Mouse (Mus musculus) bone marrow macrophage, adult 2 months (primary cell): ENCODE measurements around the gene Prkd1. TPM values are rescaled to one million over a fixed set of nuclear protein-coding genes. Genes with fewer than 3 reads are reported as not detected.

Experiments
- H3K27ac ChIP-seq: 2 replicates; pipeline ENCODE4 v1.5.1; 2012; ENCODE audit warnings: low read depth, low read length; ENCODE audit not compliant: insufficient read depth
- H3K4me1 ChIP-seq: 2 replicates; pipeline ENCODE4 v1.6.1; 2012; ENCODE audit warnings: low read length; ENCODE audit not compliant: control insufficient read depth, insufficient read depth
- H3K4me3 ChIP-seq: 2 replicates; pipeline ENCODE4 v1.5.1; 2012; ENCODE audit warnings: mild to moderate bottlenecking, low read length, moderate library complexity; ENCODE audit not compliant: insufficient read depth
- CTCF ChIP-seq: IDR thresholded peaks from 2 replicates; pipeline ENCODE4 v1.5.1; 2012; ENCODE audit warnings: low read depth, mild to moderate bottlenecking, low read length, moderate library complexity
- POLR2A ChIP-seq: IDR thresholded peaks from 2 replicates; pipeline ENCODE4 v1.6.1; 2012; ENCODE audit warnings: mild to moderate bottlenecking, low read depth, low read length, borderline replicate concordance
- polyA plus RNA-seq: library from polyadenylated mRNA; stranded (reverse); fragments of >200 nt; gene quantifications from 2 replicates; pipeline ENCODE4 v1.2.4, GENCODE M21; 2012; ENCODE audit not compliant: missing spikeins, insufficient read depth, insufficient read length

Gene Prkd1
- polyA plus RNA-seq, 1 experiment, result not detected

- Histone ChIP-seq H3K4me3 (no peak overlapping the region), H3K4me1 (no peaks in the 10 kb centered on the region), H3K27ac (no peak overlapping the region)
- TF ChIP-seq POLR2A, result no peak
- TF ChIP-seq CTCF, result no peak
Measured at GRCm38 (mm10) chr12:50537006-50537405, 111.9 kb downstream of the Prkd1 start.

- TF ChIP-seq POLR2A (no peak), CTCF (no peak)
- H3K27ac ChIP-seq, result no peak overlapping the region
- no peak overlapping the region for H3K4me3 ChIP-seq
- no peaks in the 10 kb centered on the region for H3K4me1 ChIP-seq
Measured at GRCm38 (mm10) chr12:50528633-50529032, 120.3 kb downstream of the Prkd1 start.

DNA sequence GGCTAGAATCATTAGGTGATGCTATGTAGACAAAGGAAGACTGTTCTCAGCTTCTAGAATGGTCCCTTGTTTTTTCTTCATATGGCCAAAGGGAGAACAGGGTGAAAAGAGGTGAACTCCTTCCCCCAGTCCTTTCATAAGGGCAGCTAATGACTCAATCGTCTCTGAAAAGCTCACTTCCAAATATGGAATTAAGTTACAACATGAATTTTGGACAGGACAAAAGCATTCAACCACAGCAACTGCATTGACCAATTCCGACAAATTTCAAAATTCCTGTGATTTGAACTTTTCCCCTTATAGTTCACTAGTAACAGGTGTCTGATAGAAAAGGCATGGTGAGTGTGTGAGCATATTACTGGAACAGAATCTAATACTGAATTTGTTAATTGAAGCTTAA, 124.8 kb downstream of the Prkd1 start:
- TF ChIP-seq CTCF (no peak), POLR2A (no peak)
- Histone ChIP-seq H3K4me3 (no peak overlapping the region), H3K27ac (no peak overlapping the region), H3K4me1 (no peaks in the 10 kb centered on the region)

- Histone ChIP-seq H3K4me1 (no peaks in the 10 kb centered on the region), H3K4me3 (no peak overlapping the region), H3K27ac (no peak overlapping the region)
- TF ChIP-seq CTCF, result no peak
- no peak for TF ChIP-seq POLR2A
Measured at GRCm38 (mm10) chr12:50514526-50514925, 134.4 kb downstream of the Prkd1 start.

DNA sequence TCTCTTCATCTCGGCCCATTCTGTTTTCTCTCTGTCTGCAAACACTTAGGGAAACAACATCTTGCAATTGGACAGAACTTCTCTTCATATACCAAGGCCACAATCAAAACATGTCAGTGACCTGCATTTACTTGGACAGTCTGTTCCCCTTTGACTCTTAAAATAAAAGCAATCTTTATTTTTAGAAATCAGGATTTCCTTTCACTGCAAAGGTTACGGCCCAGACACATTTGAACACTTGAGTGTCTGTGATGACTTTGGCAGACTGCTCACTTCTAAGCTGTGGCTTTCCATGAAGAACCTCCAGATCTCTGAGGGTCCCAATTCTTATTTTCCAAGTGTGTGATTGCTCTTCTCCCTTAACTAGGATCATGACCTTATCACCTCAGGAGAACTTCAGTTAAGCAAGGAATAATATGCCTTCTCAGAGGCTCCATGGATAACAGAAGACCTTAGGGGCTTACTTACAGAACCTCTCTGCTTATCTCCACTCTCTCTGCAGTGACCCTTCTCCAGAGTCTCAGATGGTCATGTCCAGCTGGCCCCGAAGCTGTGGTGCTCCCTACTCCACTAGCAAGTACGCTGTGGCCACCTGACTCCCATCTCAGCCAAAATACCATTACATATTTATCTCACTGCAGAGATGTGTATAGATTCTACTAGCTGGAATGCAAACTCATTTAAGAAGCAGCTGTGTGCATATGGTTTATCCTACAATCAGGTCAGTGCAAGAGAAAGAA, 137.2 kb downstream of the Prkd1 start:
- H3K4me3 ChIP-seq, result no peak overlapping the region
- H3K4me1 ChIP-seq, result no peaks in the 10 kb centered on the region
- TF ChIP-seq CTCF, result no peak
- TF ChIP-seq POLR2A, result no peak
- no peak overlapping the region for H3K27ac ChIP-seq

DNA sequence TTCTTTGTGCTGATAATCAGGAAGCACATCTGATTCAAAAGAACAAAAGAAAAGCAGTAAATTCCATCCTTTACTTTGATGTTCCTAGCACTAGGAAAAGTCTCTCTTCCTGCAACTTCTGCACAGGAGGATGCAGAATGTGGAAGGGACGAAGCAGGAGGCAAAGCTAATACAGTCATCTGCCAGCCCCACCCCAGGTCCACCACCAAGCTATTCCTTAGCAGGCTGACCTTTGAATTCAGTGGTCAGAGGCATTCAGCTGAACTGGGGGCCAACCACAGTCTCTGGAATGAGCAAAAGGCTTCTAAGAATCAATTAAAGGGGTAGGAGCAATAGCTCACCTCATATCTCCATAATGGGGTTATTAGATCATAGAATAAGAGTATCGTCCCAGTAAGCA, 140.1 kb downstream of the Prkd1 start:
- H3K27ac ChIP-seq, result no peak overlapping the region
- TF ChIP-seq POLR2A, result no peak
- TF ChIP-seq CTCF, result no peak
- no peaks in the 10 kb centered on the region for H3K4me1 ChIP-seq
- H3K4me3 ChIP-seq, result no peak overlapping the region

GRCm38 (mm10) chr12:50499796-50500504, 148.9 kb downstream of the Prkd1 start:
- no peak overlapping the region for H3K4me3 ChIP-seq
- no peak overlapping the region for H3K27ac ChIP-seq
- TF ChIP-seq CTCF, result no peak
- TF ChIP-seq POLR2A, result no peak
- H3K4me1 ChIP-seq, result no peaks in the 10 kb centered on the region

- H3K4me3 ChIP-seq, result no peak overlapping the region
- TF ChIP-seq CTCF (no peak), POLR2A (no peak)
- no peak overlapping the region for H3K27ac ChIP-seq
- H3K4me1 ChIP-seq, result no peaks in the 10 kb centered on the region
Measured at GRCm38 (mm10) chr12:50496006-50496405, 152.9 kb downstream of the Prkd1 start.

DNA sequence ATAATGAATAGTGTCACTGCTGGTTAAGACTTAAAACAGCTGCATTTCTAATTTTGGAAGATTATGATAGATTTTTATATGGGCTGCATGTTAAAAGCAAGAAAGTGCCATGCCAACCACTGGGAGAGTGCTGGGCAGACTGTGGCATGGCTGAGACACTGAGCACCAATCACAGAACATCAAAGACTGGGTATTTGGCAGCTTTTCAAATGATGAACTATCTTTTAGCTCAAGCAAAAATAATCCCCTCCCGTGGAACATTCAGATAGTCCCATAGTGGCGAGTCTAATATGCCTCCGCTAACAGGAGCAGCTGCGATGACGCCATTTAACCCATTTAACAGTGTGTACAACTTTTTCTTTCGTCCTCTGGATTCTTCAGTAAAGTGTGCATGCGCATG, 169.1 kb downstream of the Prkd1 start:
- TF ChIP-seq CTCF (no peak), POLR2A (no peak)
- Histone ChIP-seq H3K4me1 (no peaks in the 10 kb centered on the region), H3K4me3 (no peak overlapping the region), H3K27ac (no peak overlapping the region)

DNA sequence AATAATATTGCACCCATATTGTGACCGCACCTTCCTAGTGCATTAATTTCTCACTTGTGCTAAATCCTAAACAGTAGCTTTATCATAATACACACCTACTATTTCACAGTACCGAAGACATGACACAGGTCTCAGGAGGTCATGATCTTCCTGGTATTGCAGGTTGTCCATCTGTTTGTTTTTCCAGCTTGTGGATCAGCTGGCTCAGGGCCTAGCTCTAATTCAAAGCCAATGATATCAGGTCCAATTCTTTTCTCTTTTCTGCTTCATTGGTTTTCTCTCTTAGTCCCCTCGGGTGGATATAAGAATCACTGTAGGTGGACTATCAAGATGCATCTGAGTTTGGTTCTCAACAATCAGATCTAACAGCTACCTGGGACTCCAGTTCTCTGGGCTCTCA, 191.7 kb downstream of the Prkd1 start:
- Histone ChIP-seq H3K4me1 (no peaks in the 10 kb centered on the region), H3K27ac (no peak overlapping the region), H3K4me3 (no peak overlapping the region)
- no peak for TF ChIP-seq CTCF
